Mouse (Mus musculus): ENCODE measurements around the gene Olfr376. TPM values are rescaled to one million over a fixed set of nuclear protein-coding genes. Genes with fewer than 3 reads are reported as not detected.
A peak's percentile ranks its signal among the peaks of the same experiment; 100 is the strongest.

Olfr376 gene
- total RNA-seq (2021): not detected
- long read RNA-seq, experiment 1: 0 reads
- long read RNA-seq, experiment 2: 0 reads

- DNase-seq: no peak
These were observed at the start of gene Olfr376 for GRCm38 (mm10) chr11:73370946-73371345. Olfr376 (plus strand) TSS chr11:73371246.

GRCm38 (mm10) chr11:73323906-73324830 is 46.9 kb upstream of the Olfr376 start:
- DNase-seq: peak; percentile 10 to 12

GRCm38 (mm10) chr11:73326485-73326886 is 44.6 kb upstream of the Olfr376 start:
- DNase-seq: peak; percentile 34 to 45

GRCm38 (mm10) chr11:73327361-73327760 is 43.7 kb upstream of the Olfr376 start:
- DNase-seq: peak in 1 of 2 experiments; percentile 6

GRCm38 (mm10) chr11:73329442-73329841 is 41.6 kb upstream of the Olfr376 start, which contains the start of the genes Aspa, Gm49340 and Spata22:
Aspa (minus strand) TSS chr11:73329596.
Gm49340 (plus strand) TSS chr11:73329741.
Spata22 (plus strand) TSS chr11:73329741.
- DNase-seq: no peak

- DNase-seq: no peak
These were observed 37.7 kb upstream of the Olfr376 start for GRCm38 (mm10) chr11:73333357-73333756.

GRCm38 (mm10) chr11:73336919-73337318 is 34.1 kb upstream of the Olfr376 start:
- no peak for DNase-seq

- no peak for DNase-seq
These were observed 20.6 kb upstream of the Olfr376 start, which contains the start of gene Olfr20 for GRCm38 (mm10) chr11:73350483-73350882. Olfr20 (plus strand) TSS chr11:73350783.

GRCm38 (mm10) chr11:73395374-73395773 is 24.3 kb downstream of the Olfr376 start:
- no peak for DNase-seq

- DNase-seq: no peak
These were observed 28.5 kb downstream of the Olfr376 start, which contains the start of gene Olfr1 for GRCm38 (mm10) chr11:73399514-73399913. Olfr1 (minus strand) TSS chr11:73399614.

Other genes starting within 250 kb of the Olfr376 start
- gene Haspin, start 233.0 kb upstream of the Olfr376 start, total RNA-seq (2021): under 1 TPM; 0.12 to 0.21 TPM
- 10 to 100 TPM; 14.4 to 17.1 TPM for gene P2rx5, start 210.8 kb upstream of the Olfr376 start, total RNA-seq (2021)
- 10 to 100 TPM; 94.8 to 98.0 TPM for gene Emc6, start 194.2 kb upstream of the Olfr376 start, total RNA-seq (2021)
- gene Tax1bp3, start 194.2 kb upstream of the Olfr376 start, total RNA-seq (2021): 10 to 100 TPM; 48.7 to 53.3 TPM
- 1 to 10 TPM; 10.0 TPM for gene Ctns, start 172.2 kb upstream of the Olfr376 start, total RNA-seq (2021)
- gene Shpk, start 171.8 kb upstream of the Olfr376 start, total RNA-seq (2021): 1 to 10 TPM in 1 of 2 experiments, under 1 TPM in 1; 0.92 to 1.5 TPM
- gene Trpv1, start 137.0 kb upstream of the Olfr376 start, total RNA-seq (2021): not detected
- not detected for gene Trpv3, start 103.9 kb upstream of the Olfr376 start, total RNA-seq (2021)
- gene Aspa, start 41.6 kb upstream of the Olfr376 start, total RNA-seq (2021): 1 to 10 TPM; 1.4 to 3.1 TPM
- gene Gm49340, start 41.5 kb upstream of the Olfr376 start, total RNA-seq (2021): not detected
- not detected for gene Spata22, start 41.5 kb upstream of the Olfr376 start, total RNA-seq (2021)
- gene Olfr20, start 20.5 kb upstream of the Olfr376 start, total RNA-seq (2021): not detected
- gene Olfr1, start 28.4 kb downstream of the Olfr376 start, total RNA-seq (2021): not detected
- not detected for gene Olfr378, start 57.2 kb downstream of the Olfr376 start, total RNA-seq (2021)
- not detected for gene Olfr380, start 86.3 kb downstream of the Olfr376 start, total RNA-seq (2021)
- gene Olfr381, start 120.4 kb downstream of the Olfr376 start, total RNA-seq (2021): not detected
- gene Olfr382, start 146.0 kb downstream of the Olfr376 start, total RNA-seq (2021): not detected
- gene Olfr385, start 221.8 kb downstream of the Olfr376 start, total RNA-seq (2021): not detected
- not detected for gene Olfr384, start 227.3 kb downstream of the Olfr376 start, total RNA-seq (2021)

Data from heart, adult 18-20 months (tissue).